Mouse (Mus musculus) left cerebral cortex, postnatal 4 days (tissue): Measurements from ENCODE around the gene Olfr418. TPM values are rescaled to one million over a fixed set of nuclear protein-coding genes. Genes with fewer than 3 reads are reported as not detected.
"Not testable (repeated sequence)": the region's sequence is repeated elsewhere in the genome, so short reads cannot be mapped to it uniquely, and the experiment has no call there.

Experiments
- DNase-seq: peaks from one replicate; pipeline ENCODE4 v3.0.0-alpha.2; 2022
- intact Hi-C: fragments of 180-260 bp; cut with DNase I; formaldehyde crosslinking; loops from one replicate; pipeline ENCODE4 v1.15.1; 2025
- total RNA-seq, 2 experiments: library from RNA; stranded (reverse); gene quantifications; 2 replicates each; pipeline ENCODE4 v1.2.3; 2021

Olfr418 gene
- total RNA-seq: not detected

- intact Hi-C loops: no loop called here
- no peak for DNase-seq
Measured at GRCm38 (mm10) chr1:173265701-173266100, at the start of gene Olfr418. Gene Olfr418, plus strand, starts transcription at chr1:173266001.

- no peak for DNase-seq
- intact Hi-C loops: no loop called here
Measured at GRCm38 (mm10) chr1:173216481-173216880, 49.3 kb upstream of the Olfr418 start.

GRCm38 (mm10) chr1:173227081-173227480 lies 38.7 kb upstream of the Olfr418 start, which contains the start of gene Fcer1a:
Gene Fcer1a, minus strand, starts transcription at chr1:173227214.
- intact Hi-C loops: no loop called here

GRCm38 (mm10) chr1:173237004-173237403 lies 28.8 kb upstream of the Olfr418 start:
- intact Hi-C loops, DNase-seq: not testable (repeated sequence)

More at GRCm38 (mm10) chr1:173227081-173227480, 38.7 kb upstream of the Olfr418 start, which contains the start of gene Fcer1a:
- DNase-seq: no peak

GRCm38 (mm10) chr1:173249888-173250287 lies 15.9 kb upstream of the Olfr418 start:
- intact Hi-C loops: no loop called here
- no peak for DNase-seq

DNA sequence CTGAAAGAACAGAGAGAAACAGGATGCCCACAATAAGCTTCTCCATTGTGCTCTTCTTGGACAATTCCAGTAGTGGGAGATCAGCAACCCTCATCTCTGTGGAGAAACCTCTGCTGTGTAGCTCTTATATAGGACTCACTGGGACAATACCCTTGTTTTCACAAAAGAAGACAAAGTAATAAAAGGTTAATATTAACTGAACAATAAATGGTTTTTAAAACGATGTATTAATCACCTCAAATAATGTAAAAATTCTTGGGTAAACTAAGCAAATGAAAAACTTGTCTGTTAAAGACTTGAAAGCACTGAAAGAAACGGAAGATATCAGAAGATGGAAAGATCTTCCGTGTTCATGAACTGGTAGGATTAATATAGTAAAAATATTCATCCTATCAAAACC lies 11.9 kb downstream of the Olfr418 start, which contains the start of gene Mptx2:
Gene Mptx2 (minus strand): TSS at position 101 of the 400 bp plus-strand sequence.
- intact Hi-C loops: loop anchor here (10.0 kb wide), 1 partner anchor 1057 kb away; the partner anchor contains the start of gene Mptx1
- no peak for DNase-seq

DNA sequence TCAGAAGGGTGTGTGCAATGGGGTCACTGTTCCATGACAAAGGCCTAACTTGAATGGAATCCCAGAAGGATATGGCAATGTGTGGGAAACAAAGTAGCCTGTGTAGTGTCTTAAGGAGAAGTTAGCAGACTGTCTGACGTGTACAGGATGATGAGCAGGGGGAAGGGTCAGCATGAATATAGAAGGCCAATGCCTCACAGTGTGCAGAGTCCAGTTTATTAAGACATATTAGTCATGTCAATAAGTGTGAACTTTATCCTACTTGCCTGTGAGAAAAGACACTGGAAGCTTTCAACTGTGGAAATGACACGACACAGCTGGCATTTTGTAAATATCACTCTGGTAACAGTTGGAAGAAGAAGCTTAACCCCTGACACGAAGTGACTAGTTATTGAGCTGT lies 37.0 kb downstream of the Olfr418 start:
- DNase-seq, intact Hi-C loops: not testable (repeated sequence)

DNA sequence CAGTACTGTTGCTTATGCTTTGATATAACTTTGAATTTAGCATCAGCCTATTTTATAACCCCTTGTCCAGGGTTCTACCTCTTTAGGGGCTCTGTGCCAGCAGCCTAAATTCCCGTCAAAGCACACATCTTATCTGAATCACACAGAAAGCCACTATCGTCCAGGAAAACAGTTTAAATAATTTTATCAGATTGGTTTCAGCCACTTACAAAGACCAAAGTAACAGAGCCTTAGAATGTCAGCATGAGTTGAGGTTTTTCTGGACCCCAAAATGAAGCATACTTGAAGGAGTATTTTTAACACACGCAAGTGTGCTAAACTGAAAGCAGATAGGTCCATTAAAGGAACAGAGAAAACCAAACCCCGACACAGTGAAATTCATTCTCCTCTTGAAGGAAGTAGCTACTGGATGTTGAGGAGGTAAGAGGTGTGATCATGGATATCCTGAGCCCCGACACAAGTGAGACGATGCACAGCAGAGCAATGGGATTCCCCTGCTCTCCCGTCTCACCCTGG lies 47.8 kb downstream of the Olfr418 start:
- DNase-seq, intact Hi-C loops: not testable (repeated sequence)

GRCm38 (mm10) chr1:173315725-173316124 lies 49.9 kb downstream of the Olfr418 start:
- intact Hi-C loops: no loop called here
- DNase-seq: no peak

GRCm38 (mm10) chr1:173317925-173318477 lies 52.2 kb downstream of the Olfr418 start:
- intact Hi-C loops: no loop called here
- no peak for DNase-seq

GRCm38 (mm10) chr1:173321593-173322248 lies 55.9 kb downstream of the Olfr418 start:
- no peak for DNase-seq
- intact Hi-C loops: no loop called here

DNA sequence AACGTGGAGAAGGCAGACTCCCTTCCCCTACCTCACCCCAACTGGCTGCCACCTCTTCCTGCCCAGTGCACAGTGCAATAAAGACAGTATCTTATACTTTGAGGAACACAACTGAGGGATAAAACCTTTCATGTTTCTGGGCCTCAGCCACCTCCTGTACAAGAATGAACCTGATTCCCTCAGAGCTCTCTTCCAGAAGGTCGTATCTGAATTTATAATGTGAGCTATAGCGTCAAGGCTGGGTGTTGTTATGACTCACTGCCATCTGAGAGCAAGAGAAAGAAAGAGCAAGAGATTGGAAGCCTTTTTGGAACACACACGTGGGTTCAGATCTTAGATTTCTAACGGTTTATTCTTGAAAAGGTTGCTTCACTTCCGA lies 56.4 kb downstream of the Olfr418 start:
- no peak for DNase-seq
- intact Hi-C loops: no loop called here

Other genes starting within 250 kb of the Olfr418 start
- gene Olfr1408, start 128.6 kb upstream of the Olfr418 start, total RNA-seq: not detected
- not detected for gene Olfr1406, start 75.4 kb upstream of the Olfr418 start, total RNA-seq
- gene Olfr218, start 68.2 kb upstream of the Olfr418 start, total RNA-seq: not detected
- not detected for gene Olfr1404, start 53.6 kb upstream of the Olfr418 start, total RNA-seq
- not detected for gene Fcer1a, start 38.8 kb upstream of the Olfr418 start, total RNA-seq
- not detected for gene Mptx2, start 11.8 kb downstream of the Olfr418 start, total RNA-seq
- gene Ackr1, start 67.7 kb downstream of the Olfr418 start, total RNA-seq: 100 to 1,000 TPM; 134 to 136 TPM
- gene Aim2, start 84.9 kb downstream of the Olfr418 start, total RNA-seq: 10 to 100 TPM in 1 of 2 experiments, 1 to 10 TPM in 1; 8.3 to 11.1 TPM
- gene Cadm3, start 101.7 kb downstream of the Olfr418 start, total RNA-seq: 100 to 1,000 TPM; 502 to 546 TPM
- not detected for gene Ifi206, start 225.0 kb downstream of the Olfr418 start, total RNA-seq